Mouse (Mus musculus): ENCODE measurements around the gene Gtf2e1. TPM values are rescaled to one million over a fixed set of nuclear protein-coding genes. Genes with fewer than 3 reads are reported as not detected.
A peak's percentile ranks its signal among the peaks of the same experiment; 100 is the strongest.

Gtf2e1 gene
- total and polyA plus RNA-seq, 3 experiments: 29.5 to 72.7 (median 56.0) TPM

DNA sequence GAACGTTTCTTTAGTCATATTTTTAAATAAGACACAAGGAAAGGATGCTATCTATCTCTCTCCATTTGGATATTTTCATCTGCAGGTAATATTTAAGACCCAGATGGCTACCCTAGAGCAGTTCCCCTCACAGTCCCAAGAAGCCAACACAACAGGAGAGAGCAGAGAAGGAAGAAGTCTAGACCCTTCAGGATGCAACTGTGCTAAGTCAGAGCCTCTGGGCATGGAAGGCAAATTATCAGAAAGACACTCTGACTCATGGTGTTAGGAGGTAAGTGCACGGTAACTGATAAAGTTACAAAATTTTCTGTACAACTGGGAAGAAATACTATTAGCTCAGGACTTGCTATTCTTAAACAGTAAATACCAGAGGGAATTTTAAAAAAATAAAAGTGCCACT is 20.9 kb downstream of the Gtf2e1 start (continued):
- no peak for TF ChIP-seq MAZ (IDR thresholded peaks at IDR 0.05; ENCODE audit: low read depth, low read length)
- no peak for TF ChIP-seq MAFK (IDR thresholded peaks at IDR 0.05; ENCODE audit: insufficient replicate concordance, low read length)
- TF ChIP-seq CHD2 (IDR thresholded peaks at IDR 0.05; ENCODE audit: low read length): peak; percentile 26; the same call in 1 of the 2 replicates

DNA sequence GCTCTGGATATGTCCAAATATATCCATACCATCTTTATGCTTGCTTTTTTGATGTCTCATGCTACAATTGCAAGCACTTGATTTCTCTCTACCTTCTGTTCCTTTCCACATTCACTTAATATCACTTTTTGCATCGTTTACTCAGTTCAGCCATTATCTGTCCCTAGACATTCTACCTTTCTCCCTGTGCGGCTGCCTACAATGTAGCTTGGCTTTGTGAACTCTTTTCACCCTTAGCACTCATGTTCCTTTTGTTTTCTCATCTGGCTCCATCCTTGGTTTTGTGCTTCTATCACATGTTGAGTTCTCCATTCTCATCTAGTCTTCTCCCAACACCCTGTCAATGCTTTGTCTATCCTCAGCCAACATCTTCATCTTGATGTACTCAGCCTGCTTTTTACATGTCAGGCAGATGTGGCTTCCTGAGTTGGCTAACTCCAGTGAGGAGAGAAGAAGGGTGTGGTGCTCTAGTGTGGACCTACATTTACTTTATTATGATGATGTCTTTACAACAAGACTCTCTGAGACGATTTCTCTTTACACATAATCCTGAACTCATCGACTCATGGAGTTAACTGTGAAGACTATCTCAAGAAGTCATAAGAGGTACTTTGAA is 21.9 kb downstream of the Gtf2e1 start:
- Histone ChIP-seq H3K4me1 (ENCODE audit: control insufficient read depth in 1 of 2, insufficient read depth in 2 of 2) (peaks cover 3 to 10% of the 10 kb centered on the region in 2 experiments; a peak in 2 of 4 replicates), H3K79me2 (replicated peaks; ENCODE audit: control insufficient read depth, extremely low read depth, insufficient read depth, poor library complexity, severe bottlenecking) (peaks cover 32% of the 10 kb centered on the region), H3K27ac (ENCODE audit: insufficient read depth, low read depth) (peak overlapping the region; percentile 86), H3K9ac (ENCODE audit: insufficient read depth, low read depth) (peak overlapping the region; percentile 95), H3K36me3 (replicated peaks in 1 of 2; ENCODE audit: control insufficient read depth in 1 of 2, insufficient read depth in 1 of 2, low read length in 1 of 2) (peaks cover 45 to 92% of the 10 kb centered on the region in 2 experiments), H3K9me3 (replicated peaks; ENCODE audit: low read length) (no peaks in the 10 kb centered on the region), H3K4me3 (replicated peaks in 1 of 3; ENCODE audit: low read depth in 2 of 3, low read length in 2 of 3, poor library complexity in 1 of 3) (peak overlapping the region; percentile 32 to 63 (median 45)), H3K4me2 (ENCODE audit: insufficient read depth, low read depth, poor library complexity, severe bottlenecking) (peak overlapping the region; percentile 87), H3K27me3 (replicated peaks) (no peaks in the 10 kb centered on the region)
- dilution Hi-C loops (cut with MboI; ENCODE audit: extremely low pct_ligation_motif_present, extremely low pct_unique_long_range_greater_than_20kb, low sequenced_read_pairs): no loop called here
- in situ Hi-C loops (cut with MboI; ENCODE audit: low pct_ligation_motif_present, low pct_unique_long_range_greater_than_20kb, low sequenced_read_pairs): no loop called here
- peak; percentile 84; the same call in 1 of the 2 replicates for TF ChIP-seq ZMIZ1 (IDR thresholded peaks at IDR 0.05; ENCODE audit: low read depth, low read length)
- TF ChIP-seq NRF1 (IDR thresholded peaks at IDR 0.05; ENCODE audit: low read depth, low read length): no peak
- TF ChIP-seq GABPA (IDR thresholded peaks at IDR 0.05; ENCODE audit: insufficient replicate concordance, low read depth, low read length): no peak
- no peak for TF ChIP-seq IRF4 (IDR thresholded peaks at IDR 0.05; ENCODE audit: low read depth, low read length)
- TF ChIP-seq NELFE (IDR thresholded peaks at IDR 0.05; ENCODE audit: low read depth, low read length): peak; percentile 59; the same call in 1 of the 2 replicates
- TF ChIP-seq RCOR1 (conservative IDR thresholded peaks at IDR 0.05; ENCODE audit: low read depth, low read length): 0 out of 2 replicates have a peak, but pooled peaks have one; percentile 59
- TF ChIP-seq TBP (conservative IDR thresholded peaks at IDR 0.05; ENCODE audit: low read depth, low read length): no peak
- TF ChIP-seq MAX (IDR thresholded peaks at IDR 0.05; ENCODE audit: low read length): no peak
- TF ChIP-seq MAZ (IDR thresholded peaks at IDR 0.05; ENCODE audit: low read depth, low read length): 0 out of 2 replicates have a peak, but pooled peaks have one; percentile 31
- 0 out of 2 replicates have a peak, but pooled peaks have one; percentile 41 for TF ChIP-seq KAT2A (IDR thresholded peaks at IDR 0.05; ENCODE audit: insufficient replicate concordance, low read length)
- peak; percentile 53; the same call in 1 of the 2 replicates for TF ChIP-seq SIN3A (IDR thresholded peaks at IDR 0.05; ENCODE audit: low read length)
- TF ChIP-seq ZC3H11A (IDR thresholded peaks at IDR 0.05; ENCODE audit: low read depth, low read length): no peak
- no peak for TF ChIP-seq E2F4 (IDR thresholded peaks at IDR 0.05; ENCODE audit: insufficient replicate concordance, low read depth, low read length)
- TF ChIP-seq ELF1 (IDR thresholded peaks at IDR 0.05; ENCODE audit: low read depth, low read length): no peak
- peak; percentile 59 for TF ChIP-seq POLR2AphosphoS2 (IDR thresholded peaks at IDR 0.05; ENCODE audit: low read depth, low read length)
- no peak for TF ChIP-seq MEF2A (IDR thresholded peaks at IDR 0.05; ENCODE audit: borderline replicate concordance, low read depth, low read length)
- TF ChIP-seq CHD1 (IDR thresholded peaks at IDR 0.05; ENCODE audit: low read depth, low read length): peak; percentile 88; the same call in 1 of the 2 replicates
- TF ChIP-seq TCF12 (IDR thresholded peaks at IDR 0.05; ENCODE audit: low read depth, low read length): 0 out of 2 replicates have a peak, but pooled peaks have one; percentile 12
- 0 out of 2 replicates have a peak, but pooled peaks have one; percentile 33 for TF ChIP-seq MXI1 (IDR thresholded peaks at IDR 0.05; ENCODE audit: low read depth, low read length)
- no peak for DNase-seq (ENCODE audit: extremely low read depth)
